Mouse (Mus musculus) liver, postnatal 0 days (tissue): ENCODE data around the gene Slc17a5.

Experiments used
- CTCF ChIP-seq: sonication (generic); IDR thresholded peaks from 2 replicates; pipeline ENCODE4 v1.5.1; 2016; ENCODE audit warnings: antibody characterized with exemption, low read depth
- EP300 ChIP-seq: IDR thresholded peaks from 2 replicates; pipeline ENCODE4 v1.6.1; 2016; ENCODE audit warnings: antibody characterized with exemption, low read depth, mild to moderate bottlenecking

- TF ChIP-seq CTCF, result no peak
- TF ChIP-seq EP300, result no peak
These were observed 98.9 kb downstream of the Slc17a5 start, which contains the start of gene Eef1a1 for GRCm38 (mm10) chr9:78488890-78489420.
